Mouse (Mus musculus) liver, embryonic 11.5 days (tissue): ENCODE measurements around the gene Stac2. TPM values are rescaled to one million over a fixed set of nuclear protein-coding genes. Genes with fewer than 3 reads are reported as not detected.

Experiments used
- ATAC-seq: fragments of 200-750 bp; cut with Nextera tagmentation; replicated peaks from 2 replicates; pipeline ENCODE4 v1.8.0; 2017; ENCODE audit warnings: moderate number of reproducible peaks, mild to moderate bottlenecking, moderate TSS enrichment, moderate library complexity; ENCODE audit not compliant: low FRiP score
- DNase-seq: peaks from one replicate; pipeline ENCODE4 v3.0.0-alpha.2; 2017; ENCODE audit warnings: low spot score
- H3K27ac ChIP-seq: fragments of 300-500 bp; sonication (generic); 2 replicates; pipeline ENCODE4 v1.5.1; 2014; ENCODE audit warnings: mild to moderate bottlenecking, low read depth, low read length, control low read depth
- H3K27me3 ChIP-seq: fragments of 300-500 bp; sonication (generic); replicated peaks from 2 replicates; pipeline ENCODE4 v1.6.1; 2014; ENCODE audit warnings: low read length, mixed read lengths; ENCODE audit not compliant: control insufficient read depth, insufficient read depth
- H3K36me3 ChIP-seq: fragments of 300-500 bp; sonication (generic); 2 replicates; pipeline ENCODE4 v1.6.1; 2014; ENCODE audit warnings: mild to moderate bottlenecking, low read length, moderate library complexity, mixed read lengths; ENCODE audit not compliant: control insufficient read depth, insufficient read depth
- H3K4me1 ChIP-seq: fragments of 300-500 bp; sonication (generic); replicated peaks from 2 replicates; pipeline ENCODE4 v1.6.1; 2014; ENCODE audit warnings: low read length, mixed read lengths; ENCODE audit not compliant: control insufficient read depth, insufficient read depth
- H3K4me2 ChIP-seq: fragments of 300-500 bp; sonication (generic); 2 replicates; pipeline ENCODE4 v1.6.1; 2014; ENCODE audit warnings: mild to moderate bottlenecking, control low read depth, moderate library complexity
- H3K4me3 ChIP-seq: fragments of 300-500 bp; sonication (generic); 2 replicates; pipeline ENCODE4 v1.5.1; 2014; ENCODE audit warnings: low read depth, low read length, control low read depth
- H3K9ac ChIP-seq: fragments of 300-500 bp; sonication (generic); 2 replicates; pipeline ENCODE4 v1.6.1; 2014; ENCODE audit warnings: low read depth, low read length, control low read depth
- H3K9me3 ChIP-seq: fragments of 300-500 bp; sonication (generic); 2 replicates; pipeline ENCODE4 v1.6.1; 2016; ENCODE audit warnings: low read length, inconsistent platforms, mixed read lengths; ENCODE audit not compliant: control insufficient read depth
- WGBS: fragments of 180-500 bp; shearing (Covaris S2); extraction: QIAGEN DNeasy Blood & Tissue Kit; methylation state at CpG from one replicate; pipeline ENCODE4 v1.1.7; 2014; 5-methylcytosine and 5-hydroxymethylcytosine counted together
- polyA plus RNA-seq: library from polyadenylated mRNA; unstranded; fragments of >200 nt; fragmentation: Nextera tagmentation; extraction: Ambion mirVana; gene quantifications from 2 replicates; pipeline ENCODE4 v1.2.1, GENCODE M21; 2014

Gene Stac2
- polyA plus RNA-seq, 1 experiment from 2014 or later = 0.43 TPM

DNA sequence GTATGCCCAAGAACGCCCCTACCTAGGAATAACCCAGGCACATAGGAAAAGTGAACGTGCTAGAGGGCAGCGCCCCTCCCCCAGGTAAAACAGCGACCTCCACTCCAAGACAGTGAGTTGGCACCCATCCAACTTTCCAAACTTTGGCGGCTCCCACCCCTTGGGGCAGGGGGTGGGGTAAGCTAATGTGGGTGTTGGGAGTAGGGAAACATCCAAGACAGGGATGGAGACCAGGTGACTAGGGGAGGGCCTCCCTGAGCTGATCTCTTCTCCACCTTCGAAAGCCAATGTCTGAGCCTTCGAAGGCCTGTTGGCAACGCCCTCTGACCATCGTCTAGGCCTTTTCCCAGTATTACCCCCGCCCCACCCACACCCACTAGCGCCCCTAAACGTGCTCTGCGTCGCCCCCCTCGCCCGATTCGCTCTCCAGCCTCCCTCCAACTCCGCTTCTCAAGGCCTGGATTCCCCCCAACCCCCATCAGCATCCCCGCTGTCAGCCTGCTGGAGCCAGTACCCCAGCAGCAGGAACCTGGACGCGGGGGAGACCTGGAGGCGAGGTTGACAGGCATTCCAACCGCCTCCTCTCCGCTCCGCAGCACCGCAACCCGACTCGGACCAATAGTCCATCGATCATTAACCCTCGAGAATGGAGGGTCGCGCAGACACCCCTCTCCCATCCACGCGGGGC lies 31.6 kb downstream of the Stac2 start:
- Histone ChIP-seq H3K9me3 (no peaks in the 10 kb centered on the region), H3K9ac (peak overlapping the region; percentile 72), H3K4me1 (peaks cover 31% of the 10 kb centered on the region), H3K4me3 (peak overlapping the region; percentile 65), H3K4me2 (peak overlapping the region; percentile 98), H3K27me3 (peaks cover 19% of the 10 kb centered on the region), H3K27ac (no peak overlapping the region), H3K36me3 (no peaks in the 10 kb centered on the region)
- DNase-seq (no peak), ATAC-seq (no peak)
- 8% methylated on average over 33 of the region's 34 CpGs for WGBS

- WGBS = 70% methylated on average over 2 of the region's 2 CpGs
- H3K4me3 ChIP-seq = peak overlapping the region; percentile 65
- H3K9ac ChIP-seq = no peak overlapping the region
- H3K27ac ChIP-seq = no peak overlapping the region
- H3K36me3 ChIP-seq = no peaks in the 10 kb centered on the region
- H3K27me3 ChIP-seq = peaks cover 19% of the 10 kb centered on the region
- ATAC-seq = no peak
- no peaks in the 10 kb centered on the region for H3K9me3 ChIP-seq
- H3K4me1 ChIP-seq = peaks cover 31% of the 10 kb centered on the region
- DNase-seq = no peak
- peak overlapping the region; percentile 98 for H3K4me2 ChIP-seq
Observed at GRCm38 (mm10) chr11:98021118-98021517, 32.1 kb downstream of the Stac2 start.

DNA sequence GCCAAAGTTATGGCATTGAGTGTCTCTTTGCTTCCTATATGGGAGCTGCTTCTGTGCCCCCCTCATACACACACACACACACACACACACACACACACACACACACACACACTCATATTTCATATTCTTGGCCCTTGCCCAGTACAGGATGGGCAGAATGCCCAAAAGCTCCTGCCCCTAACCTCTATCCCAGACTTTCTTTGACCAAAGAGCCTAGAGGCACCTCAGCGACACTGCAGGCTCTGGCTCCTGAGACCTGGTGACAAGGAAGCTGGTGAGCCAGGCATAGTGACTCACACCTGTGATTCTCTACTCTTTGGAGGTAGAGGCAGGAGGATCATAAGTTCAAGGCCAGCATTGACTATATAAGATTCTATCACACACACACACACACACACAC lies 32.6 kb downstream of the Stac2 start:
- Histone ChIP-seq H3K27ac (no peak overlapping the region), H3K9me3 (no peaks in the 10 kb centered on the region), H3K27me3 (peaks cover 19% of the 10 kb centered on the region), H3K4me2 (no peak overlapping the region), H3K9ac (no peak overlapping the region), H3K36me3 (no peaks in the 10 kb centered on the region), H3K4me1 (peaks cover 28% of the 10 kb centered on the region), H3K4me3 (no peak overlapping the region)
- ATAC-seq = no peak
- 76% methylated on average over 1 of the region's 1 CpGs for WGBS
- DNase-seq = no peak

GRCm38 (mm10) chr11:98019883-98020610 lies 33.2 kb downstream of the Stac2 start:
- H3K4me2 ChIP-seq = no peak overlapping the region
- DNase-seq (no peak), ATAC-seq (no peak)
- peaks cover 19% of the 10 kb centered on the region for H3K27me3 ChIP-seq
- H3K9ac ChIP-seq = no peak overlapping the region
- H3K27ac ChIP-seq = no peak overlapping the region
- no peaks in the 10 kb centered on the region for H3K9me3 ChIP-seq
- H3K4me3 ChIP-seq = no peak overlapping the region
- peaks cover 25% of the 10 kb centered on the region for H3K4me1 ChIP-seq
- H3K36me3 ChIP-seq = no peaks in the 10 kb centered on the region
- WGBS = 44% methylated on average over 8 of the region's 8 CpGs

- Histone ChIP-seq H3K27me3 (peaks cover 19% of the 10 kb centered on the region), H3K27ac (no peak overlapping the region), H3K4me3 (no peak overlapping the region), H3K9ac (no peak overlapping the region), H3K36me3 (no peaks in the 10 kb centered on the region), H3K4me1 (peaks cover 25% of the 10 kb centered on the region), H3K4me2 (peak overlapping the region; percentile 14; the same call in 1 of the 2 replicates), H3K9me3 (no peaks in the 10 kb centered on the region)
- DNase-seq (no peak), ATAC-seq (no peak)
- 36% methylated on average over 10 of the region's 10 CpGs for WGBS
Observed at GRCm38 (mm10) chr11:98018858-98019641, 34.2 kb downstream of the Stac2 start.

- Histone ChIP-seq H3K27ac (no peak overlapping the region), H3K4me1 (peaks cover 22% of the 10 kb centered on the region), H3K9me3 (no peaks in the 10 kb centered on the region), H3K36me3 (no peaks in the 10 kb centered on the region), H3K9ac (no peak overlapping the region), H3K4me2 (no peak overlapping the region), H3K4me3 (no peak overlapping the region), H3K27me3 (peaks cover 19% of the 10 kb centered on the region)
- DNase-seq (no peak), ATAC-seq (no peak)
- 66% methylated on average over 6 of the region's 6 CpGs for WGBS
Observed at GRCm38 (mm10) chr11:98018222-98018621, 35.0 kb downstream of the Stac2 start.

- H3K36me3 ChIP-seq = no peaks in the 10 kb centered on the region
- H3K27ac ChIP-seq = no peak overlapping the region
- H3K9me3 ChIP-seq = no peaks in the 10 kb centered on the region
- peaks cover 26% of the 10 kb centered on the region for H3K27me3 ChIP-seq
- 76% methylated on average over 4 of the region's 4 CpGs for WGBS
- no peak overlapping the region for H3K4me2 ChIP-seq
- no peak overlapping the region for H3K9ac ChIP-seq
- ATAC-seq (no peak), DNase-seq (no peak)
- H3K4me1 ChIP-seq = peaks cover 14% of the 10 kb centered on the region
- no peak overlapping the region for H3K4me3 ChIP-seq
Observed at GRCm38 (mm10) chr11:98016824-98017223, 36.4 kb downstream of the Stac2 start.

- H3K36me3 ChIP-seq = no peaks in the 10 kb centered on the region
- H3K4me3 ChIP-seq = no peak overlapping the region
- WGBS = 86% methylated on average over 5 of the region's 5 CpGs
Observed at GRCm38 (mm10) chr11:98016177-98016576, 37.1 kb downstream of the Stac2 start.

More at GRCm38 (mm10) chr11:98016177-98016576, 37.1 kb downstream of the Stac2 start:
- peaks cover 8% of the 10 kb centered on the region; the same call in 1 of the 2 replicates for H3K4me1 ChIP-seq
- no peak overlapping the region for H3K9ac ChIP-seq
- ATAC-seq = no peak
- no peak overlapping the region for H3K27ac ChIP-seq
- no peak for DNase-seq
- H3K9me3 ChIP-seq = no peaks in the 10 kb centered on the region
- H3K27me3 ChIP-seq = peaks cover 24% of the 10 kb centered on the region
- no peak overlapping the region for H3K4me2 ChIP-seq
